Mouse (Mus musculus): ENCODE measurements around the gene Nosip. TPM values are rescaled to one million over a fixed set of nuclear protein-coding genes. Genes with fewer than 3 reads are reported as not detected.
A peak's percentile ranks its signal among the peaks of the same experiment; 100 is the strongest.

Nosip gene
- polyA plus RNA-seq, 1 experiment from 2014 or later = 67.7 TPM

DNA sequence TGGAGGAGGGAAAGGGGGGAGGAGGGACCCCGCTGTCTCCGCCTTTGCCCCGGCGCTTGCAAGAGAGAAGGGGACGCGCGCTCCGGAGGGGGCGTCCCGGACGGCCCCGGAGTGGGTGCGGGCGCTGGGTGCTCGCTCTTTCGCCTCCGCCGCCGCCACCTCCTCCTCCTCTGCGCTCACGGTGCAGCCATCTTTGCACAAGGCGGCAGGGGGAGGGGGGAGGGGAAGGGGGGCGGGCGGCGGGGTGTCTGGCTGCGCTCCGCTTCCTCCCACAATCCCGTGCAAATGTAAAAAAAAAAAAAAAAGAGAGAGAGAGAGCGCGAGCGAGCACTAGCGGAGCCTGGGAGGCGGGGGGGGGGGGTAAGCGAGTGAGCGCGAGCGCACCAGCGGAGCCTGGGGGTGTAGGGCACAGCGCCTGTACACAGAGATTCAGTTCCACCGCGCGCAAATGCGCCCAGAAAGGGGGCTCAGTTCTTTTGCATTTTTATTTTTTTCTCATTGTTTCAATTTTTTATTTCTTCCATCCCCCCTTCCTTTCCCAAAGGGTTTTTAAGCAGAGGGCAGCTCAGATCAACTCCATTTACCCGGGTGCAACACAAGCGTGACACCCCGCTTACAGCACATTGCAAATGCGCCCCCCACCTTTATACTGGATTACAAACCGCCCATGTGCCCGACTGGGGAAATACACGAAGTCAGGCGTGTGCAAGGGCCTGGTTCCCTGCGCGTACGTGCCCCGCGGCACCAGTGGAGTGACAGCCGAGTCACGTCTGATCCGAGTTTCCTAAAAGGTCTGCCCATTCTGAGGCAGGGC is 8.9 kb upstream of the Nosip start:
- peak overlapping the region; percentile 65 for H3K4me2 ChIP-seq (ENCODE audit: low read length)
- 0% methylated on average over 22 of the region's 59 CpGs for WGBS
- ATAC-seq = peak; percentile 61
- H3K4me1 ChIP-seq (ENCODE audit: control insufficient read depth, insufficient read depth, low read length) = peaks cover 16% of the 10 kb centered on the region
- peak overlapping the region; percentile 99 for H3K27ac ChIP-seq (ENCODE audit: low read length)
- H3K9me3 ChIP-seq (replicated peaks; ENCODE audit: control insufficient read depth, low read length, poor library complexity, severe bottlenecking) = no peaks in the 10 kb centered on the region
- H3K4me3 ChIP-seq (ENCODE audit: low read depth, low read length) = peak overlapping the region; percentile 89
- H3K9ac ChIP-seq (ENCODE audit: low read depth, low read length) = peak overlapping the region; percentile 91
- H3K27me3 ChIP-seq (ENCODE audit: control insufficient read depth, insufficient read depth, low read depth, low read length) = no peaks in the 10 kb centered on the region
- peaks cover 14% of the 10 kb centered on the region for H3K36me3 ChIP-seq (ENCODE audit: control insufficient read depth, insufficient read depth, low read length)

DNA sequence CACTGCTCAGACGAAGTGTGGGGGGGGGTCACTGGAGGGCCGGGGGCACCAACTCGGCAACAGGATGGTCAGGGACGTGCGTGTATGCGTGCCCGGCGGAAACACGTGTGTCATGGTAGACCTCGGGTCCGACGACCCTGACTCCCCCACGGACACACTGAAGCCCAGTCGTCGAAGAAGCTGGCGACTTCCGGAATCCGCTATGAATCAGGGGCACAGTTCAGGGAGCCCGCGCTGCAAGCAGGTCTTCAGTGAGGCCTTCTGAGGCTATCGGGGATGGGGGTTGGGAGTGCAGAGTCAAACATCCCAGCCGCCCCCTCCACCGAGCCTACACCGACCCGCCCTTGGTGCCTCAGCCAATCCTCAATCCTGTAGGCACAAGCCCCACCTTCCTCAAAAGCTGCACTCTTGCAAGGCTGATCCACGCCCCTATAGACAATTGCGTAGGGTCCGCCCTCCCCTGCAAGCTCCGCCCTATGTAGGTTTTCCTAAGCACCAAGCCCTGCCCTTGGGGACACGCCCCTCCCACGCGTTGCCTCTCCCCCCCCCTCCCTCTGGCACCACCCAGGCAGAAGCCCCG is 8.2 kb upstream of the Nosip start:
- H3K9me3 ChIP-seq (replicated peaks; ENCODE audit: control insufficient read depth, low read length, poor library complexity, severe bottlenecking) = no peaks in the 10 kb centered on the region
- WGBS = under 1% methylated on average over 33 of the region's 33 CpGs
- H3K4me3 ChIP-seq (ENCODE audit: low read depth, low read length) = peak overlapping the region; percentile 89
- ATAC-seq = peak; percentile 89
- H3K27me3 ChIP-seq (ENCODE audit: control insufficient read depth, insufficient read depth, low read depth, low read length) = no peaks in the 10 kb centered on the region
- H3K9ac ChIP-seq (ENCODE audit: low read depth, low read length) = peak overlapping the region; percentile 91
- H3K27ac ChIP-seq (ENCODE audit: low read length) = peak overlapping the region; percentile 99
- H3K4me2 ChIP-seq (ENCODE audit: low read length) = peak overlapping the region; percentile 65
- H3K4me1 ChIP-seq (ENCODE audit: control insufficient read depth, insufficient read depth, low read length) = peaks cover 22% of the 10 kb centered on the region
- peaks cover 10% of the 10 kb centered on the region for H3K36me3 ChIP-seq (ENCODE audit: control insufficient read depth, insufficient read depth, low read length)

DNA sequence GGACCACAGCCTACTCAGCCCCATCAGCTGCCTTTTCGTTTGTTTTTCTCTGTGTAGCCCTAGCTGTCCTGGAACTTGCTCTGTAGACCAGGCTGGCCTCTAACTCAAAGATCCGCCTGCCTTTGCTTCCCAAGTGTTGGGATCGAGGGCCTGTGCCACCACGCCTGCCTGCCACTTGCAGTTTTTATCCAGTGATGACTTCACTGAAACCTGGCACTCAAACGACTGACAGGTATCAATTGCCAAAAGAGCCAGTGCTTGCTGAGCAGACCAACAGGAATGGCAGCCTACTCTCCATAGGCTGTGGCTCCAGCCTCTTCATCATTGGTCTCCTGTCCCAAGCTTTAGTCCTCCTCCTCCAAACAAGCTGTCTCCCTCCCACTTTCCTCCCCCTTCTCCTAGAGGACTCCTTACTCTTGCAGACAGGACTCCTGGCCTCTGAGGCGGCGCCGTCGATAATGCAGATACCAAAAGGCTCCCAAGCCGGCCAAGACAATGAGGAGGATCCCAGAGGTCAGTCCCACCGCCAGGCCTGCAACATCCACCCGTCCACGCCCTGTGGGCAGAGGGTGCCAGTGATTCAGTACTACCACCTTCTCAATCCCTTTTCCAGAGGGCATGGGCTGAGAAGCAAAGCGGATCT is 5.8 kb upstream of the Nosip start:
- ATAC-seq = no peak
- Histone ChIP-seq H3K9ac (ENCODE audit: low read depth, low read length) (no peak overlapping the region), H3K4me2 (ENCODE audit: low read length) (no peak overlapping the region), H3K27me3 (ENCODE audit: control insufficient read depth, insufficient read depth, low read depth, low read length) (no peaks in the 10 kb centered on the region), H3K36me3 (ENCODE audit: control insufficient read depth, insufficient read depth, low read length) (no peaks in the 10 kb centered on the region), H3K9me3 (replicated peaks; ENCODE audit: control insufficient read depth, low read length, poor library complexity, severe bottlenecking) (no peaks in the 10 kb centered on the region), H3K4me1 (ENCODE audit: control insufficient read depth, insufficient read depth, low read length) (peaks cover 18% of the 10 kb centered on the region), H3K27ac (ENCODE audit: low read length) (no peak overlapping the region), H3K4me3 (ENCODE audit: low read depth, low read length) (no peak overlapping the region)
- WGBS = 64% methylated on average over 14 of the region's 14 CpGs

DNA sequence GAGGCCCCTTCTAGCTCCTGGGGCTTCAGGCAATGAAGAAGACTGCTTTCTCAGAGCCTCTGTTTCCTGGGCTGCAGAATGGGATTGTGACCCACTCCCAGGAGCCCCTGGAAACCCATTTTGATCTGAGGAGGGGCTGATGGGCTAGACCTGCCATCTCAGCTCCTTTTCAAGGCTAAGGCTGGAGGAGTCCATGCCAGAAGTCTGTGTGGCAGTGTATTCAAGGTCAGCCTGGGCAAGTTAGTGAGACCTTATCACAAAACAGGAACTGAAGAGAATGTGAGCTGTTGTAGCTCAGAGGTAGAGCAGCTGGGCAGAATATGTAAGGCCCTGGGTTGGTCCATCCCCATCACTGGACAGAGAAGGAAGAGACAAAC is 5.3 kb upstream of the Nosip start:
- Histone ChIP-seq H3K4me3 (ENCODE audit: low read depth, low read length) (no peak overlapping the region), H3K9ac (ENCODE audit: low read depth, low read length) (no peak overlapping the region), H3K4me1 (ENCODE audit: control insufficient read depth, insufficient read depth, low read length) (peaks cover 23% of the 10 kb centered on the region), H3K4me2 (ENCODE audit: low read length) (no peak overlapping the region), H3K27me3 (ENCODE audit: control insufficient read depth, insufficient read depth, low read depth, low read length) (no peaks in the 10 kb centered on the region), H3K27ac (ENCODE audit: low read length) (no peak overlapping the region), H3K36me3 (ENCODE audit: control insufficient read depth, insufficient read depth, low read length) (no peaks in the 10 kb centered on the region), H3K9me3 (replicated peaks; ENCODE audit: control insufficient read depth, low read length, poor library complexity, severe bottlenecking) (no peaks in the 10 kb centered on the region)
- ATAC-seq = no peak

DNA sequence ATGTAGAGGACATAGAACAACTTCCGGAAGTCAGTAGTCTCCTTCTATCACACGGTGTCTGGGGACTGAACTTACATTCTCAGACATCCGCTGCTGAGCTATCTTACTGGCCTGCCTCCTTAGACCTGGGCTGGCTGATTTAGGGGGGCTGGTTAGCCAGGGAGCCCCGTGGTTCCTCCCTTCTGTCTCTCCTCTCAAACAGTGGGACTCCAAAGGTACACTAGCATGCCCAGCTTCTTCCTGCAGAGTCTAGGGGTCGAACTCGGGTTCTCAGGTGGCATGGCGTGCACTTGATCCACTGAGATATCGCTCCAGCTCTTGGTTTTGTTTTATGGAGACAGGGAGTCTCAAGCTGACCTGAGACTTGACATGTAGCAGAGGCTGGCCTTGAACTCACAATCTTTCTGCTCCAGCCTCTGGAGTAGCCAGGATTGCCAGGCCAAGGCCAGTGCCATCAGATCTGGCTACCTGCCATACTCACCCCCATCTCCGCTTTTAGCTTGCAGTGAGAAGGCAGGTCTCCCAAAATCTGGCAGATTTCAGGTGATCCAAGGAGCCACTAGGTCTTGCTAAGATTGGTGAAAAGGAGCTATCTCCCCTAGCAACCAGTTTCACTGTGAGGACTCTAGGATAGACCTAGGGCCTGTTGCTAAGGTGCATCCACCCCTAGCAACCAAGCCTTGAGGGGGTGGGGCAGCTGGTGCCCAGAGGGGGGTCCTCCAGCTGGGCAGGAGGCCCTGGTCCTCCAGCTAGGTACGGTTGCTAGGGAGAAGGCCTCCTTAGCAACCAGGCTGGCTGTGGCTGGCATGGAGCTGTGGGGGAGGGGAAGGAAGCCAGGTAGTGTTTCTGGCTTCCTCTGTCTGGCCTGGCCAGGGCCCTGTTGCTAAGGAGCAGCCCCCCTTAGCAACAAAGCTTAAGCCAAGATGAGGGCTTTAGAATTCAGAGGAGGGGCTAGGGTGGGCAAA is 3.3 kb upstream of the Nosip start:
- H3K4me2 ChIP-seq (ENCODE audit: low read length) = peak overlapping the region; percentile 29
- H3K27me3 ChIP-seq (ENCODE audit: control insufficient read depth, insufficient read depth, low read depth, low read length) = no peaks in the 10 kb centered on the region
- H3K9me3 ChIP-seq (replicated peaks; ENCODE audit: control insufficient read depth, low read length, poor library complexity, severe bottlenecking) = no peaks in the 10 kb centered on the region
- peak overlapping the region; percentile 86 for H3K27ac ChIP-seq (ENCODE audit: low read length)
- peak; percentile 46 for ATAC-seq
- peaks cover 28% of the 10 kb centered on the region for H3K4me1 ChIP-seq (ENCODE audit: control insufficient read depth, insufficient read depth, low read length)
- H3K9ac ChIP-seq (ENCODE audit: low read depth, low read length) = peak overlapping the region; percentile 33; the same call in 1 of the 2 replicates
- no peak overlapping the region for H3K4me3 ChIP-seq (ENCODE audit: low read depth, low read length)
- 76% methylated on average over 10 of the region's 10 CpGs for WGBS
- no peaks in the 10 kb centered on the region for H3K36me3 ChIP-seq (ENCODE audit: control insufficient read depth, insufficient read depth, low read length)

DNA sequence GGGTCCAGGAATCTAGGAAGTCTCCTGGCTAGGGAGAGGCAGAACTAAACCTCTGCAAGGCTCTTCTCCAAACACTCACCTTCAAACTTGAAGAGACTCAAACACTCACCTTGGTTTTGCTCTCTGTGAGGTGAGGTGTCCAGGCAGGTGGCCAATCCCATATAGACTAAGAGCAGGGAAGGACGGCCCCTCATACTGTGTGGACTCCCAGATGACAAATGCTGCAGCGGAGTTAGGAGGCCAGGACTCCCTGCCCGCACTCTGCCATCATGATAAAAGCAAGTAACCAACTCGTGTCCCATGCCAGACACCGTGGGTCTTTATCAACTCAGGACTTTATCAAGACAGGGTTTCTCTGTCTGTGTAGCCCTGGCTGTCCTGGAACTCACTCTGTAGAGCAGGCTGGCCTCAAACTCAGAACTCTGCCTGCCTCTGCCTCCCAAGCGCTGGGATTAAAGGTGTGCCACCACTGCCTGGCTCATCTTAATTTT is 1.6 kb upstream of the Nosip start:
- H3K4me3 ChIP-seq (ENCODE audit: low read depth, low read length) = no peak overlapping the region
- no peak for ATAC-seq
- H3K9ac ChIP-seq (ENCODE audit: low read depth, low read length) = no peak overlapping the region
- no peaks in the 10 kb centered on the region for H3K36me3 ChIP-seq (ENCODE audit: control insufficient read depth, insufficient read depth, low read length)
- no peaks in the 10 kb centered on the region for H3K9me3 ChIP-seq (replicated peaks; ENCODE audit: control insufficient read depth, low read length, poor library complexity, severe bottlenecking)
- no peaks in the 10 kb centered on the region for H3K27me3 ChIP-seq (ENCODE audit: control insufficient read depth, insufficient read depth, low read depth, low read length)
- peaks cover 26% of the 10 kb centered on the region for H3K4me1 ChIP-seq (ENCODE audit: control insufficient read depth, insufficient read depth, low read length)
- WGBS = 93% methylated on average over 6 of the region's 6 CpGs
- no peak overlapping the region for H3K27ac ChIP-seq (ENCODE audit: low read length)
- H3K4me2 ChIP-seq (ENCODE audit: low read length) = no peak overlapping the region

DNA sequence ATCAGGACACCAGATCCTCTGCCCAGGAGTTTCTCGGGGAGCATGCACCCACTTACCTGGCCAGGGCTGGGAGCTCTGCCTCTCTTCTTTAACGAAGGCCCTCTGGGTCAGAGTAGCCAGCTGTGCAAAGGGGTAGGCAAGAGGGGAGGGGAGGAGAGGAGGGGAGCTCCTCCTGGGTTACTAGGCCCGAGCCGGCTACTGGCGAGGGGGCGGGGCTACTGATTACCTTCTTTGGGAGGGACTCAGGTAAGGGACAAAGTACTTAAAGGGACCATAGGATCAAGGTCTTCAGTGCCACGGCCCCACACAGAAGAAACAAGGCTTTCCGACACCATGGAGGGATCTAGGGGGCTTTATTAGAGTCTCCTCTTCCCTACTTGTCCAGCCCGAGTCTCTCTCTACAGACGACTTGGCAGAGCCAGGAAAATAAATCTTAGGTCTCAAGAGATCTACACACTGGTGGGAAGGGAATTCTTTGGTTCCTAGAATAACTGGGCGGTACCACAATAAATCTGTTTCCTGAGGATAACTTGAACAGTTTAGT is 625 bp upstream of the Nosip start:
- Histone ChIP-seq H3K4me3 (ENCODE audit: low read depth, low read length) (peak overlapping the region; percentile 60; the same call in 1 of the 2 replicates), H3K9me3 (replicated peaks; ENCODE audit: control insufficient read depth, low read length, poor library complexity, severe bottlenecking) (no peaks in the 10 kb centered on the region), H3K27me3 (ENCODE audit: control insufficient read depth, insufficient read depth, low read depth, low read length) (no peaks in the 10 kb centered on the region), H3K36me3 (ENCODE audit: control insufficient read depth, insufficient read depth, low read length) (no peaks in the 10 kb centered on the region), H3K9ac (ENCODE audit: low read depth, low read length) (0 out of 2 replicates have a peak overlapping the region, but pooled peaks have one; percentile 15), H3K27ac (ENCODE audit: low read length) (peak overlapping the region; percentile 90; the same call in 1 of the 2 replicates), H3K4me1 (ENCODE audit: control insufficient read depth, insufficient read depth, low read length) (peaks cover 26% of the 10 kb centered on the region), H3K4me2 (ENCODE audit: low read length) (peak overlapping the region; percentile 48)
- 20% methylated on average over 11 of the region's 11 CpGs for WGBS
- no peak for ATAC-seq
